8 mouse cellular contexts compared by ENCODE assay signal in the genomic region with DNA sequence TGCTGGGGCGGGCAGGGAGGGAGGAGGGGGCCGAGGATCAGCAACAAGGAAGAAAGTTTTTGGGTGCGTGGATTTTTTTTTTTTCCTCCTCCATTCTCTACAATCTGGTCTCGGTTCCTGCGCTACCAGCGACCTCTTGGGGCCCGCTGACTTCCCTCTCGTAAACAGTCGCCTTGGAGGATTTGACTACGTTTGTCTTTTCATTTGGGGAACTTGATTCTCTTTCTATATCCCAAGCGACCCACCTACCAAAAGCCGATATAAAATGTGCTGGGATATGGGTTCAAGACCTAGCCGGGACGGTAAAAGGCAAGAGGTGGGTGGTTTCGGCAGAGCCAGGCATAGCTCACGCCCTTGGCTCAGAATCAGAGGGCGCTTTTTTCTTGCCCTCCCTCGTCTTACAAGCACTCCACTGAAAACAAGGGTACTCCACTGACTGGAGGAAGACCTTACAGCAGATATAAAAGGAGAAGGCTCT. TPM values are rescaled to one million over a fixed set of nuclear protein-coding genes. Genes with fewer than 3 reads are reported as not detected.
DNase-seq lines count a peak whose midpoint lies in the region; ATAC-seq and TF ChIP-seq lines count a peak whose summit lies in the region.

No protein-coding gene starts in this region.

- WGBS in lung, embryonic 14.5 days: under 1% methylated on average over 18 of the region's 18 CpGs
- WGBS in heart, embryonic 13.5 days: under 1% methylated on average over 18 of the region's 18 CpGs
- under 1% methylated on average over 17 of the region's 18 CpGs for WGBS in limb, embryonic 15.5 days

- H3K27me3 ChIP-seq in lung, embryonic 14.5 days (ENCODE audit: insufficient read depth, low read length): peaks cover 8% of the 10 kb centered on the region; the same call in 1 of the 2 replicates
- peaks cover 49% of the 10 kb centered on the region for H3K27me3 ChIP-seq in heart, embryonic 13.5 days (replicated peaks)
- 0 out of 2 replicates have a peak, but pooled peaks cover 3% of the 10 kb centered on the region for H3K27me3 ChIP-seq in limb, embryonic 15.5 days

- no peaks in the 10 kb centered on the region for H3K4me1 ChIP-seq in lung, embryonic 14.5 days (ENCODE audit: insufficient read depth)
- no peaks in the 10 kb centered on the region for H3K4me1 ChIP-seq in cortical plate, adult 2 months (ENCODE audit: control insufficient read depth, insufficient read depth, low read length)
- H3K4me1 ChIP-seq in heart, embryonic 13.5 days: peaks cover 13% of the 10 kb centered on the region
- peaks cover 24% of the 10 kb centered on the region for H3K4me1 ChIP-seq in limb, embryonic 15.5 days

- no peak for ATAC-seq in lung, embryonic 14.5 days (ENCODE audit: insufficient read depth)
- ATAC-seq in heart, embryonic 13.5 days (ENCODE audit: extremely low read depth, insufficient number of reproducible peaks, low FRiP score, low TSS enrichment): no peak
- ATAC-seq in limb, embryonic 15.5 days (ENCODE audit: insufficient number of reproducible peaks, low FRiP score, low TSS enrichment, low read depth): no peak

- peak overlapping the region; percentile 61; the same call in 1 of the 2 replicates for H3K27ac ChIP-seq in lung, embryonic 14.5 days (ENCODE audit: low read depth)
- H3K27ac ChIP-seq in cortical plate, adult 2 months (ENCODE audit: insufficient read depth, low read length): no peak overlapping the region
- H3K27ac ChIP-seq in heart, embryonic 13.5 days (replicated peaks): 0 out of 2 replicates have a peak overlapping the region, but pooled peaks have one; percentile 48
- H3K27ac ChIP-seq in limb, embryonic 15.5 days: peak overlapping the region; percentile 88

- TF ChIP-seq CTCF in lung, embryonic 14.5 days (IDR thresholded peaks at IDR 0.05; ENCODE audit: low read depth): peak; percentile 43; the same call in 1 of the 2 replicates
- TF ChIP-seq CTCF in cortical plate, adult 2 months (IDR thresholded peaks at IDR 0.05; ENCODE audit: extremely low read depth, insufficient read depth, low read length): peak; percentile 44

- peak overlapping the region; percentile 74 for H3K4me3 ChIP-seq in lung, embryonic 14.5 days (ENCODE audit: low read depth, low read length)
- peak overlapping the region; percentile 96 for H3K4me3 ChIP-seq in cortical plate, adult 2 months (ENCODE audit: insufficient read depth, low read length)
- H3K4me3 ChIP-seq in heart, embryonic 13.5 days: peak overlapping the region; percentile 84
- H3K4me3 ChIP-seq in limb, embryonic 15.5 days: peak overlapping the region; percentile 84

- peak overlapping the region; percentile 95 for H3K4me2 ChIP-seq in lung, embryonic 14.5 days
- H3K4me2 ChIP-seq in heart, embryonic 13.5 days: peak overlapping the region; percentile 92
- H3K4me2 ChIP-seq in limb, embryonic 15.5 days: peak overlapping the region; percentile 90

- peak overlapping the region; percentile 73 for H3K9ac ChIP-seq in lung, embryonic 14.5 days
- H3K9ac ChIP-seq in heart, embryonic 13.5 days: peak overlapping the region; percentile 86
- H3K9ac ChIP-seq in limb, embryonic 15.5 days: 0 out of 2 replicates have a peak overlapping the region, but pooled peaks have one; percentile 74

- TF ChIP-seq POLR2A in cortical plate, adult 2 months (IDR thresholded peaks at IDR 0.05; ENCODE audit: extremely low read depth, insufficient read depth, low read length): no peak

- H3K9me3 ChIP-seq in lung, embryonic 14.5 days (ENCODE audit: low read depth, low read length): no peaks in the 10 kb centered on the region
- no peaks in the 10 kb centered on the region for H3K9me3 ChIP-seq in heart, embryonic 13.5 days
- no peaks in the 10 kb centered on the region for H3K9me3 ChIP-seq in limb, embryonic 15.5 days

- no peak for DNase-seq in lung, embryonic 14.5 days
- no peak for DNase-seq in lung, postnatal 4 days
- peak; percentile 66 for DNase-seq in neural tube, embryonic 10.5 days (ENCODE audit: extremely low spot score, low spot score)
- no peak for DNase-seq in testis, postnatal 14 days (ENCODE audit: low spot score)
- no peak for DNase-seq in layer of hippocampus, postnatal 14 days (ENCODE audit: low spot score in 2 of 2)

- no peaks in the 10 kb centered on the region for H3K36me3 ChIP-seq in lung, embryonic 14.5 days (ENCODE audit: insufficient read depth)
- no peaks in the 10 kb centered on the region for H3K36me3 ChIP-seq in heart, embryonic 13.5 days
- no peaks in the 10 kb centered on the region for H3K36me3 ChIP-seq in limb, embryonic 15.5 days

RNA-seq across cellular contexts. Expression of a gene that starts 0.4 kb away (rescaled TPM):
- 7.6 and 8.4 TPM in 2 replicates for polyA plus RNA-seq in lung, embryonic 14.5 days (2014; fragmentation: Nextera tagmentation; extraction: Ambion mirVana)
- 10.2 and 11.3 TPM in 2 replicates for polyA plus RNA-seq in cortical plate, adult 2 months (2012; rRNA removed)
- 1.6 and 1.8 TPM in 2 replicates for polyA plus RNA-seq in heart, embryonic 13.5 days (2015; fragmentation: Nextera tagmentation; extraction: Ambion mirVana)
- 9.4 and 11.5 TPM in 2 replicates for polyA plus RNA-seq in limb, embryonic 15.5 days (2015; fragmentation: Nextera tagmentation; extraction: Ambion mirVana)
- 10 to 100 TPM; 69.9 to 72.9 TPM for total RNA-seq in layer of hippocampus, postnatal 14 days (2021)
